Mouse (Mus musculus): ENCODE results near the gene Cts6.
"Not testable (repeated sequence)": the region's sequence is repeated elsewhere in the genome, so short reads cannot be mapped to it uniquely, and the experiment has no call there.

Cts6 gene

GRCm38 (mm10) chr13:61203310-61203709, at the start of gene Cts6:
TSS of gene Cts6 (minus strand) at chr13:61203410.
- DNase-seq (ENCODE audit: low read depth, low spot score), result no peak

GRCm38 (mm10) chr13:61241076-61241947, 38.1 kb upstream of the Cts6 start:
- no peak for DNase-seq (ENCODE audit: low read depth, low spot score)

- DNase-seq (ENCODE audit: low read depth, low spot score), result not testable (repeated sequence)
These were observed 17.9 kb downstream of the Cts6 start for GRCm38 (mm10) chr13:61185151-61185933.

GRCm38 (mm10) chr13:61164622-61165021, 38.6 kb downstream of the Cts6 start:
- no peak for DNase-seq (ENCODE audit: low read depth, low spot score)

- no peak for DNase-seq (ENCODE audit: low read depth, low spot score)
These were observed 39.1 kb downstream of the Cts6 start, which contains the start of gene Ctsr for GRCm38 (mm10) chr13:61164156-61164555. TSS of gene Ctsr (minus strand) at chr13:61164256.

Data from brain, embryonic 18.5 days (tissue).